Mouse (Mus musculus): ENCODE measurements around the gene Rab3a.

The Rab3a gene

DNA sequence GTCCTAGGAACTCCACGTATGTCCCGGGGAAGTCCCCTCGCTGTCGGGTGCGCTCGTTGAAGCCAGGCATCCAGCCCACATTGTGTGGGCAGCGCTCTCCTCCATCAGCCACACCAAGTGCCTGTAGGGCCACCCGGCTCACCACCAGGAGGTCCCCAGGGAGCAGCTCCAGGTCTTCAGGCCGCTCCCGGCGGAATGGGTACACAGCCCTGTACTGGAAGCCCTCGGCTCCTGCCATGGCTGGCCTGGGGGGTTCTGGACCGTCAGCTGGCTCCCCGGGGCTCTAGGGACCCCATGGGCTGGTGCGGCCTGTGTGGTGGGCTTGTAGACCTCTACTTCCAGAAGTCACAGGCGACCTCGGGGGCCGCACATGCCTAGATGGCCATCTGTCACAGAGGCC is 20.3 kb downstream of the Rab3a start:
- peak; percentile 14 for DNase-seq (ENCODE audit: low spot score)

DNA sequence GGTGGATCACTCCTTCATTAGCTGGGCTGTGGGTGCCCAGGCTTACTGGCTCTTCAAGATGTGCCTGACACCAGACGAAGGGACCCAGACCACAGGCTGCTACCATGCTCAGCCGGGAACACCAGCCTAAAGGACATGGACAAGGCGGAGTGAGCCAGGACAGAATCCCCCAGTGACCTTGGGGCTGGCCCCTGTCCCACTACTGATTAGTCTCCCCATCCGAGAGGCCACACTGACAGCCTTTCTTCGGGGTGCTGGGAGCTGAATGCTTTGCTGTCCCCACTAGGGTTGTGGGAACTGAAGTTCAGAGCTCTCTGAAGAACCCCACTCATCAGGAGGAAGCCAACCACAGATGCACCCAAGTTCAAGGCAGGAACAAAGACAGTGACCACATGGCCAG is 20.7 kb downstream of the Rab3a start:
- no peak for DNase-seq (ENCODE audit: low spot score)

- no peak for DNase-seq (ENCODE audit: low spot score)
Observed at GRCm38 (mm10) chr8:70775851-70776495, 21.5 kb downstream of the Rab3a start.

- peak; percentile 95 for DNase-seq (ENCODE audit: low spot score)
Observed at GRCm38 (mm10) chr8:70776496-70777444, 22.3 kb downstream of the Rab3a start, which contains the start of gene Pik3r2. Pik3r2 (minus strand) TSS chr8:70776713.

DNA sequence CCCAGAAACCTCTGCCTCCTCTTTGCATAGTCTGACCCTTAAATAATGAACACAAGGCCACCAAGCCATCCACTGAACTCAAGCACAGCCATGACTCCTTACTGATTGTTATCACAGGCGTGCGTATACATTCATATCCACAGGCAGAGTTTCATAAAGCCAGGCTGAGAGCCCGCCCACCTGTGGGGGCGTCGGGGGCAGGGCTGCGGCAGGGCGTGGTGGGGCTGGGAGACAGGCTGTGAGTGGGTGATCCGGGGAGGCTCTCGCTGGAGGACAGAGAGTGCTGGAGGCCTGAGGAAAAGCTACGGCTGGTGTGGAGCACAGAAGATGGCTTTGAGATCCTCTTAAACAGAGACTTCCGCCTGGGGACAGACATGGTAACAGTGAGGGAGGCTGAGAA is 25.6 kb downstream of the Rab3a start:
- no peak for DNase-seq (ENCODE audit: low spot score)

GRCm38 (mm10) chr8:70786291-70787050 is 32.0 kb downstream of the Rab3a start:
- DNase-seq (ENCODE audit: low spot score) = no peak

GRCm38 (mm10) chr8:70787051-70787445 is 32.6 kb downstream of the Rab3a start:
- DNase-seq (ENCODE audit: low spot score) = no peak

DNA sequence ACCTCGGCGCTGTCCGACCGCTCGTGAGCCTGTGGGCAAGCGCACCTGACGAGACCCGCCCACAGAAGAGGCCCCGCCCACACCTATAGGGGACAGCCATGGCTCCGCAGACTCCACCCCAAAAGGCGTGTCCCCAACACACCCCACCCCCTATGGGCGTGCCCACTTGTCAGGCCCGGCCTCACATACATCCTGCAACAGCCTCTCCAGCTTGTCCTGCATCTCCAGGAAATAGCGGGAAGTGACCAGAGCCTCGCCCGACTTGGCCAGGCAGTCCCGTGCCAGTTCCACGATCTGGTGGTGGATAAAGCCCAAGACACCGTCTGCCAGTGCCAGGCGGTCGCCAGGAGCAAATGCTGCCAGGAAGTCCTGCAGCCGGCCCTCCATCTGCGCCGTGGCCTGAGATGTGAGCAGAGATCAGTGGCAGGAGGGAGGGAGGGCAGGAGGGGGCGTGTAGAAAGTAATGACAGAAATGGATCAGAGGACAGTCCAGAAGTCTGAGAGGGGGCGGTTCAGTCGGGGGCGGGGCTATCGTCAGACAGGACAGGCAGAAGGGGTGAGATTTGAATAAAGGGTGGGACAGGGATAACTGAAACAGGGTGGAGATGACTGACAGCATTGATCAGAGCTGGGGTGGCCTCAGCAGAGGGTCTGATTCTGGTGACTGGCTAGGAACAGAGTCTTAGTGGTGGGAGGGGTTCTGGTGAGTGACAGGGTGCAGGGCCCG is 33.6 kb downstream of the Rab3a start:
- peak; percentile 86 for DNase-seq (ENCODE audit: low spot score)

DNA sequence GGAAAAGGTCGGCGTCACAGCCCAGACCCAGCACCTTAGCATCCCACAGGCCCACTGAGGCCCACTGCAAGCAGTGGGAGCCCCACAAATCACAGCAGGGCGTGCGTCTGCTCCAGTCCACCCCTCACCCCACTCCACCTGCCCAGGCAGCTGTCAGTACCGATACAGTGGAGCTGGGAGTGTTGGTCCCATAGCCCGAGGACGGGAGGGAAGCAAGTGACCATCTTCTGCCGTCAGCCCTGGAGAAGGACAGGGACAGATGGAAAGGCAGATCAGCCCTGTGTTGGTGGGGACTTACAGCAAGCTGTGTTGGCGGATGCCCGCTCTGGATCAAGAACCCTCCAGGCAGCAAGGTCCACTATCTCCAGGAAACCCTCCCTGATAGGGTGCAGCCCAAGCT is 34.6 kb downstream of the Rab3a start:
- no peak for DNase-seq (ENCODE audit: low spot score)

GRCm38 (mm10) chr8:70790846-70791245 is 36.4 kb downstream of the Rab3a start:
- no peak for DNase-seq (ENCODE audit: low spot score)

DNA sequence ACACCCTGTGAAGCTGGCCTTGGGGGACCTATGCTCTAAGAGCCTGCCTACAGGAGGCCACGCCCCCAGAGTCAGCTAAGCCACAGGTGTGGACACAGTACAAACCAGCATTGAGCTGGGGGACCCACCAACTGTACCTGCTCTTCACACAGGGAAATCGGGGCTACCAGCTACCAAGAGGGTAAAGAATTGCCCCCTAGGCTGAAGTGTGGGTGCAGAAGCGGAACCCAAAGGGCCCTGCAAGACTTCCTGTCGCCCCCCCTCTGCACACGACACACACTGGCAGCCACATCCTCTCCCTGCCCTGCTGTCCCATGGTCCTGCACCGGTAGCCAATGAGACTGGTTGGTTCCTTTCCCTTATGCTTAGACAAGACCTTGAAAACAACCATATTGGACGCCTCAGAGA is 36.8 kb downstream of the Rab3a start:
- no peak for DNase-seq (ENCODE audit: low spot score)

DNA sequence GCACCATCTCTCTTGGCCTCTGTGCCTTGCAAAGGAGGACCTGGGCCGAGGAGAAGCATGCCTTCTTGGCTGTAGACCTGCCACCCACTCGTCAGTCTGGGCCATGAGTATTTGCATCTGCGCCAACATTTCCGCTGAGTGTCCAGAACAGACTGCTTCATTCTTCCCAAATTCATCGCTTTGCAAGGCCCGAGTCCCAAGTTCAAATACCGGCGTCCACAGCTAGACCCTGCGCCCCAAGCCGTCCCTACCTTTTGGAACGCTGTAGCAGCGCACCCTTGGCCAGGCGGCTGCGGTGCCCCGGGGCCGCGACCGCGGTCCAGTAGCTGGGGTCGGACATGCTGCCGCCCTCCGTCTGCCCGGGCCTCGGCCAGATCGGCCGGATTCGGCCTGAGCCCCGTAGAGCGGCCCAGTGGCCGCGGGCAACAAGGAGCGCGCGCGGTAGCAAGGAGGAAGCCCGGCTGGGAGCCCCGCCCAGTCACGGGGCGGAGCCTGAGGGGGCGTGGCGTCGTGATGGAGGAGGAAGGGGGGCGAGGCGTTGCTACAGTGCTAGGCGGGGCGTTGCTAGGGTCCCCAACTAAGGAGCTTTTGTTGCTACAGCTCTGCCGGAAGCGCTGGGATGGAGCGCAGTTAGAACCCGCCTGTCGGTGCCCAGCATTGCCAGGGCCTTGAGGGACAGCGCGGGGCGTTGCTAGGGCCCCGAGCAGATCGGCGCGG is 37.7 kb downstream of the Rab3a start:
- peak; percentile 95 for DNase-seq (ENCODE audit: low spot score)

DNA sequence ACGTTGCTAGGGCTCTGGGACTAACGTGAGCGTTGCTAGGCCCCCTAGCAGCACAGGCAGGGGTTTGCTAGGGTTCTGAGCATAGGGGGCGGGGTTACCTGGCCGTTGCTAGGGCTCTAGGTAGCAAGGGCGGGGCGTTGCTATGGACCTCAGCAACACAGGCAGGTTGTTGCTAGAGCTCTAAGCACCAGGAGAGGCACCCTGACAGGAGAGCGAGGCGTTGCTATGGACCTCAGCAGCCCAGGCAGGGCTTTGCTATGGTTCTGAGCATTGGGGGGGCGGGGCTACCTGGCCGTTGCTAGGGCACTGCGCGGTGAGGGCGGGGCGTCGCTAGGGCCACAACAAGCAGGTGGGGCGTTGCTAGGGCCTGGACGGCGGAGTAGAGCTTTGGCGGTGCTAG is 38.2 kb downstream of the Rab3a start:
- DNase-seq (ENCODE audit: low spot score) = peak; percentile 84

DNA sequence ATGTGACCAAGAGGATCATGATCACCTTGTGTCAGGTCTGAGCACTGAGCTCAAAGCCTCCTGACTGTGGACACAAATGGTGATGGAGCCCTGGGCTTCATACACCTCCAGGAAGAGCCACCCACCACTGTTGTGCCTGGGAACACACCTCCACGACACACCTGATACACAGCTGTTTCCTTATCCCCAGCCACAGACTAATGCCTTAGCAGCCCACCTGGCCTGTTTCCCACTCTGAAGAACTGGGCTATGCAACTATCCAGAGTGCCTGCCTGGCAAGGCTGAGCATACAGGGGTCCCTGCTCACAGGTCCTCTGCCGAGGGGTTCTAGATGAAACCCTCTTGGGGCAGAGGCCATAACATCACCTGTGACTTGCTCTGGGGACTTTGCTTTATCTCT is 39.7 kb downstream of the Rab3a start:
- DNase-seq (ENCODE audit: low spot score) = no peak

DNA sequence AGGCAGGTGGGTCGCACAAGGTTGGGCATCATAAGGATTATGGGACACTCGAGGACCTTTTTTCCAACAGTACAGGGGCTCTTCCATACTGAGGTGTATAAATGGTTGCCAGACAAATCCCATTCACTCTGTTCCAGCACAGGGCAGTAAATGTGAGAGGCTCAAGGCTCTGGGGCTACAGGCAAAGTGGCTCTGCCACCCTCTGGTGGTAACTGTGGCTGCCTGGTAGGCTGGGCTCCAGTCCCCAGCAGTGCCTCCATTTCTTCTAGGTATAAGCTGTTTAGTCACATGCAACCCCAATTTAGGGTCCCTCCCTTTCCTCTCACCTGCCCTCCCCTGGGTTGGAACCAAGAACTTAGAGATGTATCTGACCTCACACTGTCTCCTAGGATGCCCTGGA is 40.9 kb downstream of the Rab3a start:
- no peak for DNase-seq (ENCODE audit: low spot score)

DNA sequence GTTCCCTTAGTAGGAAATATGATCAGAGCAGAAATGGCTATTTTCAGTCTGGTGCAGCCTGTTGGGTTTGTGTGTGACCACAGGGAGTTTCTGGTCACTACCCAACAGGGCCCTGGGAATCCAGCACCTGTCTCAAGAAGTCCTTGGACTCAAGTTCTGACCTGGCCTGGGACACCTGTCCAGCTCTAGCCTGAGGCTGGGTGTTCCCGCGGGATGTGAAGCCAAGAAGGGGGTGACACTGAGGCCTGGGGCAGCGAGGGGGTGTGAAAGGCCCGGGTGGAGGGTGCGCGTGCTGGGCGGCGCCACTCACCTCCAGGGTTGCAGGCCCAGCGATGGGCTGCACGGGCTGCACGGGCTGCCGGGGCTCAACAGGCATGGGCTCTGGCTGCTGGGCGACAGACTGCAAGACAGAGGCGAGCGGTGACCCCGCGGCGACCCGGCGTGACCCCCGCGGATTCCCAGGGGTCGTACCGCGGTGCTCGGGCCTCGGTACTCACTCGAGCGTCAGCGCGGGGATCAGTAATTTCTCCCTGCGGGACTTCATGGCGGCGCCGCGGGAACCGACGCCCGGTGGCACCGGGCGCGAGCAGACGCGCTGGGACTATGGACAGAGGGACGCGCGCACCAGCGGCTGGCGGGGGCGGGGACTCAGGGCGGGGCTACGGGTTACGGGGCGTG is 42.1 kb downstream of the Rab3a start:
- no peak for DNase-seq (ENCODE audit: low spot score)

- DNase-seq (ENCODE audit: low spot score) = peak; percentile 88
Observed at GRCm38 (mm10) chr8:70797081-70798070, 42.9 kb downstream of the Rab3a start.

GRCm38 (mm10) chr8:70798281-70798680 is 43.8 kb downstream of the Rab3a start:
- peak; percentile 70 for DNase-seq (ENCODE audit: low spot score)

DNA sequence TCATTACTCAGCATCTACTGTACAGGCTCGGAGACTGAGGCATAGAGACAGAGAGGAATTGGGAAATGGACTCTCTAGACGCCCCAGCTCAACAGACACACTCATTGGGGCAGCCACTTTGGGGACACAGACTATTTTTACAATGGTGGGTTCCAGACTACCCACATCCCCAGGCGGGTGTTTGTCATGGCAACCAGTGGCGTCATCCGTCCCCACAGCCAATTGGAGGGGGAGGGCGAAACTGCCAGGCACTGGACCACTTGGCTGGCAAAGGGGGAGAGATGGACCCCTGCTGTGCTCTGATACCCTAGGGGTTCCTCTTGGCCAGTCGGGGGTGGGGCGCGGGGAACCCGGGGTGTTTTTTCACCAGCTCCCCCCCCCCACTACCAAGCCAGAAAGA is 46.2 kb downstream of the Rab3a start:
- DNase-seq (ENCODE audit: low spot score) = no peak
